Comparison of ENCODE assay signal across 24 mouse cellular contexts in the genomic region with DNA sequence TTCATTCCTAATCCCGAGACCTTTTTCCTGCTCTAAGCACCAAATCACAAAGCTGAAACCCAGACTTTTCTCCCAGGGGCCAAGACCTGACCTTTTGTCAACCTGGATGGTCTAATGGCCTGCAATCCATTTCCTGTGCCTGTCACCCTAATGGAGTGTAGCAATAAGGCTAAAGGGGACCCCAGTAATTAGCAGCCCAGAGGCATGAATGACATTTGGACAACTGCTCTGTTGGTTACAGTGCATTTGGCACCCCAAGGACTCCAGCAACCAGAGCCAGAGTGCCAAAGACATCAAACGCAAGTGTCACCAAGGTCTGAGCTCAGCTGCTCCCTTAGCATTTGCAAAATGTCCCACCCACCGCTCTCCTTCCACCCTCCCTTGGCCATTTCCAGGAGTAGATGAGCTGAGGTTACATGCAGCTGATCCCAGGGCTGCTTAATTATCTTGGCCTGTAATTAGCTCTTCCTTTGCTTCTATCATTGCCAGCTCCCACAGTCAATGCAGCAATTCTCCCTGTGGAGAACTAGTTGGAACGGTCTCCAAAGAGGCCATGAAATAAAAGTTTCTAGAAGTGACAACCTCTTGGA. TPM values are rescaled to one million over a fixed set of nuclear protein-coding genes. Genes with fewer than 3 reads are reported as not detected.
DNase-seq lines count a peak whose midpoint lies in the region; ATAC-seq and TF ChIP-seq lines count a peak whose summit lies in the region.
"Had no signal": no experiment of that assay in that cellular context is flagged by ENCODE, and none has a peak within 500 bp of the region (broad histone marks: within the 10 kb centered on the region; RNA-seq: fewer than 3 reads in every experiment).

No protein-coding gene starts in this region.

- no peaks in the 10 kb centered on the region for H3K4me1 ChIP-seq in forebrain, embryonic 14.5 days (ENCODE audit: control insufficient read depth, insufficient read depth, low read length)
- no peaks in the 10 kb centered on the region for H3K4me1 ChIP-seq in forebrain, embryonic 15.5 days
- H3K4me1 ChIP-seq in kidney, adult 2 months (ENCODE audit: control insufficient read depth, insufficient read depth, low read length) = no peaks in the 10 kb centered on the region
- H3K4me1 ChIP-seq: embryonic facial prominence, embryonic 15.5 days; heart, embryonic 15.5 days had no signal

- H3K9ac ChIP-seq in forebrain, embryonic 14.5 days (ENCODE audit: low read length) = no peak overlapping the region
- no peak overlapping the region for H3K9ac ChIP-seq in forebrain, embryonic 15.5 days (replicated peaks)
- H3K9ac ChIP-seq: embryonic facial prominence, embryonic 15.5 days; heart, embryonic 15.5 days had no signal

- peak; percentile 15 for DNase-seq in adrenal gland, adult 2 months
- DNase-seq in adrenal gland, postnatal 25 days = no peak
- DNase-seq in forebrain, embryonic 14.5 days (ENCODE audit: low spot score) = peak; percentile 26
- DNase-seq in kidney, adult 2 months = peak; percentile 3
- DNase-seq in kidney, adult 18-20 months = no peak
- DNase-seq in adrenal gland, postnatal 14 days = peak; percentile 39
- no peak for DNase-seq in frontal cortex, postnatal 36 days (ENCODE audit: low spot score in 2 of 2)
- DNase-seq: cerebellum, adult 18-20 months; gastrocnemius, postnatal 25 days; layer of hippocampus, postnatal 36 days; liver; lung, adult 18-20 months; lung, postnatal 14 days; midbrain, embryonic 14.5 days had no signal

- no peak overlapping the region for H3K4me3 ChIP-seq in forebrain, embryonic 14.5 days (ENCODE audit: low read depth, low read length)
- H3K4me3 ChIP-seq in forebrain, embryonic 15.5 days = no peak overlapping the region
- no peak overlapping the region for H3K4me3 ChIP-seq in kidney, adult 2 months (ENCODE audit: insufficient read depth, low read depth, low read length)
- H3K4me3 ChIP-seq: embryonic facial prominence, embryonic 15.5 days; heart, embryonic 15.5 days; layer of hippocampus, adult 2 months had no signal

- TF ChIP-seq POLR2A in kidney, adult 2 months (IDR thresholded peaks at IDR 0.05; ENCODE audit: low read depth, low read length) = no peak

- H3K36me3 ChIP-seq in forebrain, embryonic 14.5 days (ENCODE audit: control insufficient read depth, insufficient read depth, low read length) = no peaks in the 10 kb centered on the region
- no peaks in the 10 kb centered on the region for H3K36me3 ChIP-seq in forebrain, embryonic 15.5 days
- H3K36me3 ChIP-seq in kidney, adult 2 months (ENCODE audit: control insufficient read depth, insufficient read depth, low read length) = no peaks in the 10 kb centered on the region
- H3K36me3 ChIP-seq: embryonic facial prominence, embryonic 15.5 days; heart, embryonic 15.5 days had no signal

- H3K27ac ChIP-seq in forebrain, embryonic 14.5 days (ENCODE audit: low read depth, low read length) = no peak overlapping the region
- H3K27ac ChIP-seq in forebrain, embryonic 15.5 days (replicated peaks) = no peak overlapping the region
- H3K27ac ChIP-seq in kidney, adult 2 months (ENCODE audit: insufficient read depth, low read depth, low read length) = no peak overlapping the region
- H3K27ac ChIP-seq: embryonic facial prominence, embryonic 15.5 days; heart, embryonic 15.5 days; kidney, postnatal 0 days; layer of hippocampus, adult 2 months; stomach, postnatal 0 days had no signal

- TF ChIP-seq CTCF in kidney, adult 2 months (conservative IDR thresholded peaks at IDR 0.05; ENCODE audit: insufficient read depth, insufficient read length, low read depth, low read length) = no peak

- no peak for ATAC-seq in forebrain, embryonic 14.5 days
- ATAC-seq in forebrain, embryonic 15.5 days (replicated peaks) = no peak
- ATAC-seq: intestine, postnatal 0 days; Patski had no signal

- H3K9me3 ChIP-seq in forebrain, embryonic 14.5 days (replicated peaks; ENCODE audit: control insufficient read depth, low read length) = no peaks in the 10 kb centered on the region
- no peaks in the 10 kb centered on the region for H3K9me3 ChIP-seq in forebrain, embryonic 15.5 days
- H3K9me3 ChIP-seq: embryonic facial prominence, embryonic 15.5 days; heart, embryonic 15.5 days had no signal

- WGBS in forebrain, embryonic 14.5 days = 64% methylated on average over 4 of the region's 4 CpGs
- WGBS in forebrain, embryonic 15.5 days = 53% methylated on average over 4 of the region's 4 CpGs
- WGBS in kidney, adult 2 months = 37% methylated on average over 4 of the region's 4 CpGs

- H3K27me3 ChIP-seq in forebrain, embryonic 14.5 days (replicated peaks; ENCODE audit: control insufficient read depth, insufficient read depth, low read length) = no peaks in the 10 kb centered on the region
- no peaks in the 10 kb centered on the region for H3K27me3 ChIP-seq in forebrain, embryonic 15.5 days
- no peaks in the 10 kb centered on the region; the same call in 1 of the 2 replicates for H3K27me3 ChIP-seq in kidney, adult 2 months (replicated peaks; ENCODE audit: control insufficient read depth, insufficient read depth, low read length)
- H3K27me3 ChIP-seq: embryonic facial prominence, embryonic 15.5 days; heart, embryonic 15.5 days; Patski had no signal

- no peak overlapping the region for H3K4me2 ChIP-seq in forebrain, embryonic 14.5 days (ENCODE audit: low read length)
- no peak overlapping the region for H3K4me2 ChIP-seq in forebrain, embryonic 15.5 days (replicated peaks)
- H3K4me2 ChIP-seq: embryonic facial prominence, embryonic 15.5 days; heart, embryonic 15.5 days had no signal

RNA-seq across cellular contexts. Expression of a gene that starts 47.8 kb away (rescaled TPM):
- total RNA-seq in adrenal gland, adult 2 months (2021) = 100 to 1,000 TPM in 1 of 2 experiments, 10 to 100 TPM in 1; 46.1 to 169 TPM
- polyA plus RNA-seq in adrenal gland, adult 2 months (2012; rRNA removed) = 33.8 and 67.9 TPM in 2 replicates
- total RNA-seq in adrenal gland, postnatal 25 days (2021) = 119 TPM in 2 replicates
- 44.6 and 47.4 TPM in 2 replicates for polyA plus RNA-seq in forebrain, embryonic 14.5 days (2014; fragmentation: Nextera tagmentation; extraction: Ambion mirVana)
- polyA plus RNA-seq in forebrain, embryonic 15.5 days (2015; fragmentation: Nextera tagmentation; extraction: Ambion mirVana) = 50.5 and 54.1 TPM in 2 replicates
- 2.6 TPM in 2 replicates for polyA plus RNA-seq in kidney, adult 2 months (2012; rRNA removed)
- total RNA-seq in adrenal gland, postnatal 14 days (2021) = 69.6 and 71.5 TPM in 2 replicates
- total RNA-seq: hematopoietic stem cell, adult 5-6 weeks; megakaryocyte, adult 5-6 weeks had no signal

RNA-seq across cellular contexts. Expression of a gene that starts 48.4 kb away (rescaled TPM):
- total RNA-seq in adrenal gland, adult 2 months (2021) = 10 to 100 TPM; 10.2 to 11.1 TPM
- polyA plus RNA-seq in adrenal gland, adult 2 months (2012; rRNA removed) = 7.4 and 15.3 TPM in 2 replicates
- 9.7 and 15.2 TPM in 2 replicates for total RNA-seq in adrenal gland, postnatal 25 days (2021)
- polyA plus RNA-seq in forebrain, embryonic 14.5 days (2014; fragmentation: Nextera tagmentation; extraction: Ambion mirVana) = 3.1 and 4.0 TPM in 2 replicates
- 3.8 and 5.5 TPM in 2 replicates for polyA plus RNA-seq in forebrain, embryonic 15.5 days (2015; fragmentation: Nextera tagmentation; extraction: Ambion mirVana)
- 14.4 and 21.6 TPM in 2 replicates for polyA plus RNA-seq in kidney, adult 2 months (2012; rRNA removed)
- 6.3 and 9.2 TPM in 2 replicates for total RNA-seq in adrenal gland, postnatal 14 days (2021)

Comparison
In these comparisons a context has a peak if more than half of its experiments do, and no peak if none do; other contexts are left out.
1. DNase-seq: peak in adrenal gland, adult 2 months (single experiment), forebrain, embryonic 14.5 days (single experiment), kidney, adult 2 months (single experiment) and adrenal gland, postnatal 14 days (single experiment); none in adrenal gland, postnatal 25 days (single experiment), kidney, adult 18-20 months (single experiment) and frontal cortex, postnatal 36 days (0 of 2).